Mouse (Mus musculus): ENCODE results near the gene Git1. TPM values are rescaled to one million over a fixed set of nuclear protein-coding genes. Genes with fewer than 3 reads are reported as not detected.

The Git1 gene
- polyA plus RNA-seq, 1 experiment from 2014 or later, result 18.1 TPM

DNA sequence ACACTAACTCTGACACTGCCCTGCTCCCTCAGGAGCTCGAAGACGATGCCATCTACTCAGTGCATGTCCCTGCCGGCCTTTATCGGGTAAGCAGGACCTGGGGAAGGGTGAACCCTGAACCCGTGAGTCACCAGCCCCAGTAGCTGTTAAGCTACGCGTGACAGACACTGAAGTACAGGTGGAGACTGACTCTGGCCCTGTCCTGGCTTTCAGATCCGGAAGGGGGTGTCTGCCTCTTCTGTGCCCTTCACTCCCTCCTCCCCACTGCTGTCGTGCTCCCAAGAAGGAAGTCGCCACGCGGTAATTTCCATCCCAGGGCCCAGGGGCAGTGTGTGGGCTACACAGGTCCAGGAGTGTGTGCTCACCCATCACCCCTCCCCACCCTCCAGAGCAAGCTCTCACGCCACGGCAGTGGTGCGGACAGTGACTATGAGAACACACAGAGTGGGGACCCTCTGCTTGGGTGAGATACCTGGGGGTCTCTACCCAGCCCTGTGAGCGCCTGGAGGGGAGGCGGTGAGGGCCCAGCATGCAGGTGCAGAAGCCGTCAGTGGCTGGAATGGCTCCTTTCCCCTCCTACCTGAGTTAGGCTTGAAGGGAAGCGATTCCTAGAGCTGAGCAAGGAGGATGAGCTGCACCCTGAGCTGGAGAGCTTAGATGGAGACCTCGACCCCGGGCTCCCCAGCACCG lies 12.1 kb downstream of the Git1 start:
- Histone ChIP-seq H3K9ac (no peak overlapping the region), H3K4me3 (no peak overlapping the region), H3K27ac (replicated peaks) (no peak overlapping the region), H3K27me3 (no peaks in the 10 kb centered on the region), H3K9me3 (no peaks in the 10 kb centered on the region), H3K36me3 (peaks cover 56% of the 10 kb centered on the region), H3K4me2 (no peak overlapping the region), H3K4me1 (replicated peaks) (peaks cover 17% of the 10 kb centered on the region)
- no peak for ATAC-seq (ENCODE audit: low FRiP score, low read depth)
- WGBS, result 91% methylated on average over 22 of the region's 22 CpGs

DNA sequence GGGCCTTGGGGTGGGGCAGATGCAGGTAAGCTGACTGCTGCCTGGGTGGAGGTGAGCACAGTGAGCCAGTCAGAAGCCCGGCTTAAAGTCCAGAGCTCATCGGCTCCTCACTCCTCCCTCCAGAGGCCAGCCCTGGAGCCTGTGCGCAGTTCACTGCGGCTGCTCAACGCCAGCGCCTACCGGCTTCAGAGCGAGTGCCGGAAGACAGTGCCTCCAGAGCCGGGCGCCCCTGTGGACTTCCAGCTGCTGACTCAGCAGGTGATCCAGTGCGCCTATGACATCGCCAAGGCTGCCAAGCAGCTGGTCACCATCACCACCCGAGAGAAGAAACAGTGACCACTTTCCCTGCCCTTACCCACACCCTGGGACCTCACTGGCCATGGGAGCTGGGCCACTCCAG lies 12.9 kb downstream of the Git1 start:
- Histone ChIP-seq H3K9ac (no peak overlapping the region), H3K4me3 (no peak overlapping the region), H3K9me3 (no peaks in the 10 kb centered on the region), H3K36me3 (peaks cover 53% of the 10 kb centered on the region), H3K27ac (replicated peaks) (no peak overlapping the region), H3K4me1 (replicated peaks) (peaks cover 9% of the 10 kb centered on the region), H3K27me3 (no peaks in the 10 kb centered on the region), H3K4me2 (no peak overlapping the region)
- ATAC-seq (ENCODE audit: low FRiP score, low read depth), result no peak
- WGBS, result 82% methylated on average over 14 of the region's 14 CpGs

DNA sequence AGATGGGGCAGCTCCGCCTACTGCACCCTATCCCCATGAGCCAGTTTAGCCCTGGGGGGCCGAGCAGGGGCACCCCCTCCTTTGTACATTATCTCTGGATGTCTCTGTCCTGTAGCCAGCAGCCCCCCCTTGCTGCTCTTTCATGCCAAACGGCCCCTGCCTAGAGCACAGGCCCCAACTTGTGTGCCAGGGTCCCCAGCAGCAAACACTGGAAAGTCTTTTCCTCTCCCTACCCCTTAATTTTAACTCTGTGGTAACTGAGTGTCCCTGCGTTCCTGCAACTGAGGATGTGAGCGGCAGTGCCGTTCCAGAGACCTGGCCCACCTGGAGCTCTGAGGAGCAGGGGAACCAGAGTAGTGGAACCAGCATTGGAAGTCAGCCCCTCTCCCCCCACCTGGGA lies 13.6 kb downstream of the Git1 start:
- Histone ChIP-seq H3K9ac (no peak overlapping the region), H3K4me3 (no peak overlapping the region), H3K4me1 (replicated peaks) (peaks cover 7% of the 10 kb centered on the region), H3K4me2 (no peak overlapping the region), H3K9me3 (no peaks in the 10 kb centered on the region), H3K27me3 (no peaks in the 10 kb centered on the region), H3K36me3 (peaks cover 49% of the 10 kb centered on the region), H3K27ac (replicated peaks) (no peak overlapping the region)
- 85% methylated on average over 6 of the region's 6 CpGs for WGBS
- 0 out of 2 replicates have a peak, but pooled peaks have one; percentile 7 for ATAC-seq (ENCODE audit: low FRiP score, low read depth)

DNA sequence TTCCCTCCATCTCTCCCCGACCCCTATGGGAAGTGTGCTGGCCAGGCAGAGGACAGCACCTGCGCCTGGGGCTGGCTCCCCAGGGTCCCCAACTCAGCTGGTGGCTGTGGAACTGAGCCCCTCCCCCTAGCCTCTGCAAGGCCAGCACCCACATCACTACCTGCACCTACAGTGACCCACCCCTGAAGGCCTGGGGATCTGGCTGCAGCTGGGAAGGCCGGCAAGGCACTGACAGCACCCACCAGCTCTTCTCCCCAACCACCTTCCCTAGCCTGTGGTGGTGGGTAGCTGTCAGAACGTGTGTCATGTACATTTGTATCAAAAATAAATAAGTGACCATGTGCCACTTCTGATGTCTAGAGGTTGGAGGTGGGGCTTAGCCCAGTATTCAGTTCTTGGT lies 14.1 kb downstream of the Git1 start:
- Histone ChIP-seq H3K4me1 (replicated peaks) (peaks cover 11% of the 10 kb centered on the region), H3K27ac (replicated peaks) (no peak overlapping the region), H3K4me3 (no peak overlapping the region), H3K9me3 (no peaks in the 10 kb centered on the region), H3K36me3 (peaks cover 47% of the 10 kb centered on the region), H3K27me3 (no peaks in the 10 kb centered on the region), H3K9ac (no peak overlapping the region), H3K4me2 (no peak overlapping the region)
- ATAC-seq (ENCODE audit: low FRiP score, low read depth), result peak; percentile 32; the same call in 1 of the 2 replicates
- 79% methylated on average over 4 of the region's 4 CpGs for WGBS

DNA sequence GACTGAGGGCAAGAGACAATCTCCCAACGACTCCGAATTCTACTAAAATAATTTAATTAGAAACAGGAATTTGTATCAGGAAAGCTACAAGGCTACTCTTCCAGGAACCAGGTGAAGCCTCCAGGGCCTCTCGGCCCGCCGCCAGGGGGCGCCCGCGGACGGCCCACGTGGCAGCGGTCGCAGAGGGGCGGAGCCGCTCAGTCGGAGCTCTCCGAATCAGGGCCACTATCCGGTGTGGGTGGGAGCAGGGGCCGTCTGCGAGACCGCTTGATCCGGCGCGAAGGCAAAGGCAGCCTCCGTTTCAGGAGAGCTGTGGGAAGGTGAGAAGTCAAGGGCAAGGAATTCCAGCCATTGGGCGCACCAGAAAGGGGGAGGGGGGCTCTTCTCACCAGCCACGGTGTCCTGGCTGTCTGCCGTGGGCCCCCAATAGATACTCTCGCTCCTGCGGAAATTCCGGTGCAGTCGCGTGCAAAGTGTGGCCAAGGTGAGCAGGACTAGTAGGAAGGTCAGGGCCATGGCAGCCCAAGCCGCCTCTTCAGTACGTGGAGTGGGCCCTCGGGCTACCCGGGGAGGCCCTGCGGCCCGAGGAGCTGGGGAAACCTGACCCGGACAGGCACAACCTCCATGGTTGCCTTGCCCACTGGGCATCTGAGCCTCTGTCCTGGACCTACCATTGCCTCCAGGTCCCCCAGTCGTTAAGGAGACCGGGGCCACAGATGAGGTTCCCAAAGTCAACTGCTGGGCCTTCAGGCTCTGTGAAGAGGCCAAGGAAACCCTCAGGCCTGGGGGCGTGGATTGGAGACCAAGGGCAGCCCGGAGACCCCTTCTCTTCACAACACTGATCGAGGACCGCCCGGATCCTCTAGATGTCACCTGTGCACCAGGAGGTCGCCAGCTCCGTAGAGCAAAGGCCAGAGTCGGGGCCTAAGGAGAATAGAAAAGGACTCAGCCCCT lies 15.0 kb downstream of the Git1 start:
- H3K4me1 ChIP-seq (replicated peaks), result peaks cover 16% of the 10 kb centered on the region
- H3K9me3 ChIP-seq, result no peaks in the 10 kb centered on the region
- peak overlapping the region; percentile 31 for H3K4me3 ChIP-seq
- H3K4me2 ChIP-seq, result peak overlapping the region; percentile 65
- ATAC-seq (ENCODE audit: low FRiP score, low read depth), result peak; percentile 46
- H3K36me3 ChIP-seq, result peaks cover 40% of the 10 kb centered on the region
- H3K9ac ChIP-seq, result peak overlapping the region; percentile 30
- no peak overlapping the region for H3K27ac ChIP-seq (replicated peaks)
- no peaks in the 10 kb centered on the region for H3K27me3 ChIP-seq
- WGBS, result 19% methylated on average over 49 of the region's 49 CpGs

DNA sequence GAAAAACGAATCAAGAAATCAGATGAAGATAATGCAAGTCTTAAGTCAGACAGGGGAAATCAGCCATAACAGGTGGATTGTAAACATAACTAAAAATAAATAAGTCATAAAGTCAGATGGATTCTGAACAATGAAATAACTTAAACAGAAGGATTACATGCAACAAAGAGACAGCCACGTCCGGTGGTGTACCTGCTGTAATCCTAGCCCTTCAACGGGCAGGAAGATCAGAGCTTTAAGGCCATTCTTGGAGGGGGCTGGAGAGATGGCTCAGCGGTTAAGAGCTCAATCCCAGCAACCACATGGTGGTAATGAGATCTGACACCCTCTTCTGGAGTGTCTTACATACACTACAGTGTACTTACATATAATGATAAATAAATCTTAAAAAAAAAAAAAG lies 18.0 kb downstream of the Git1 start:
- no peak overlapping the region for H3K4me3 ChIP-seq
- H3K27me3 ChIP-seq, result peaks cover 14% of the 10 kb centered on the region; the same call in 1 of the 2 replicates
- H3K9ac ChIP-seq, result no peak overlapping the region
- peaks cover 45% of the 10 kb centered on the region for H3K4me1 ChIP-seq (replicated peaks)
- peaks cover 11% of the 10 kb centered on the region; the same call in 1 of the 2 replicates for H3K36me3 ChIP-seq
- no peak overlapping the region for H3K27ac ChIP-seq (replicated peaks)
- no peak for ATAC-seq (ENCODE audit: low FRiP score, low read depth)
- 81% methylated on average over 5 of the region's 5 CpGs for WGBS
- H3K9me3 ChIP-seq, result no peaks in the 10 kb centered on the region
- H3K4me2 ChIP-seq, result no peak overlapping the region

DNA sequence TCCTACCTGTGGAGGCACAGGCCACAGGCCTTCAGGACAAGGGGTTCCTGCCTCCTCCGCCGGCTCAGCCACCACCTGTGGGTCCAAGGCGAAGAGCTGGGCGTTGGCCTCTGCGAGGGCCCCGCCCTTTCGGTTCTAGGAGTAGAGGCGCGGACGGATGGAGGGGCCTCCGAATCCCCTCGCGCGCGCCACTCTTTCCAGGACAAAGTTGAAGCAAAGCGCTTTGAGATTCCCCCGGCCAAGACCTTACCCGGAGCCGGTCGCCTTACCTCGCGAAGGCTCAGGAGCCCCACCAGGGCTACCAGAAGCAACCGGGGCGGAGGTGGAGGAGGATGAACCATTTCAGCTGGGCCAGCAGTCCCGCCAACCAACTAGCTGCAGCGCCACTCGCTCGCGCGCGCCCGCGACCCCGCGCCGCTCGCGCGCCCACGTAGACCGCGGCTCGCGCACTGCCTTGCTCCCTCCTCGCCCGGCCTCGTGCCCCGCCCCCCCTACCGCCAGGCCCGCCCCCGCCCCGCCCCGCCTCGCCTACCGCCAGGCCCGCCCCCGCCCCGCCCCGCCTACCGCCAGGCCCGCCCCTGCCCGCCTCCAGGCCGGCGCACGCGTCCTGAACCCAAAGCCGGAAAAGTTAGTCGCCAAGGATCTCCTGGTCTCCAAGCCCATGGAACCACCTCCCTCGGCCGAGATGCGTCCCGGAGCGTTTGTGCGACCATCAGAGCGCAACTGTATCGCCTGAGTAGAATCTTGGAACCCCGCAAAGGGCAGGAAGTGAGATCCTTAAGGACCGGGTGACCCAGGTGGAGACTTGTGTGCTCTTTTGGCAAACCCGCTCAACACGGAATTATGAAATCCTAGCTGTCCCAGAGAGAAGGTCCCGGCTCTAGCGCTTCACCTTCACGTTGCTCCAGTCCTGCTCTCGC lies 19.8 kb downstream of the Git1 start:
- no peaks in the 10 kb centered on the region for H3K36me3 ChIP-seq
- 0 out of 2 replicates have a peak overlapping the region, but pooled peaks have one; percentile 31 for H3K27ac ChIP-seq (replicated peaks)
- H3K4me3 ChIP-seq, result peak overlapping the region; percentile 76
- peak; percentile 75 for ATAC-seq (ENCODE audit: low FRiP score, low read depth)
- H3K4me2 ChIP-seq, result peak overlapping the region; percentile 96
- H3K9ac ChIP-seq, result peak overlapping the region; percentile 53
- H3K9me3 ChIP-seq, result no peaks in the 10 kb centered on the region
- peaks cover 15% of the 10 kb centered on the region; the same call in 1 of the 2 replicates for H3K27me3 ChIP-seq
- WGBS, result under 1% methylated on average over 70 of the region's 84 CpGs
- H3K4me1 ChIP-seq (replicated peaks), result peaks cover 42% of the 10 kb centered on the region

DNA sequence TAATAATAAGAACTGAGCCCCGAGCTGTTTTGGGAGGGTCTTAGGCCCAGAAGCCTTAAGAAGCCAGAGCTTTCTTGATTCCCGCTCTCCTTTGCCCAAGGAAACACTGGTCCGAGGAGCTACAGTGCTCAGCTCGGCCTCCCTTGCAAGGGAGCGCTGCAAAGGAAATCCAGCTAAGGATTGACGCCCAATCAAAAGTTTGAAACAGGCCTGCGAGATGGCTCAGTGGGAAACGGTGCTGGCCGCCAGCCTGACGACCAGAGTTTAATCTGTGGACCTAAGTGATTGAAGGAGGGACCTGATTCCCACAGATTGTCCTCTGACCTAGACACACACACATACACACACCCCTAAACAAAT lies 20.4 kb downstream of the Git1 start:
- H3K27me3 ChIP-seq, result peaks cover 15% of the 10 kb centered on the region; the same call in 1 of the 2 replicates
- no peak for ATAC-seq (ENCODE audit: low FRiP score, low read depth)
- WGBS, result 8% methylated on average over 10 of the region's 10 CpGs
- 0 out of 2 replicates have a peak overlapping the region, but pooled peaks have one; percentile 17 for H3K27ac ChIP-seq (replicated peaks)
- H3K4me2 ChIP-seq, result peak overlapping the region; percentile 96
- H3K4me1 ChIP-seq (replicated peaks), result peaks cover 37% of the 10 kb centered on the region
- no peaks in the 10 kb centered on the region for H3K36me3 ChIP-seq
- 0 out of 2 replicates have a peak overlapping the region, but pooled peaks have one; percentile 17 for H3K9ac ChIP-seq
- peak overlapping the region; percentile 76 for H3K4me3 ChIP-seq
- no peaks in the 10 kb centered on the region for H3K9me3 ChIP-seq

DNA sequence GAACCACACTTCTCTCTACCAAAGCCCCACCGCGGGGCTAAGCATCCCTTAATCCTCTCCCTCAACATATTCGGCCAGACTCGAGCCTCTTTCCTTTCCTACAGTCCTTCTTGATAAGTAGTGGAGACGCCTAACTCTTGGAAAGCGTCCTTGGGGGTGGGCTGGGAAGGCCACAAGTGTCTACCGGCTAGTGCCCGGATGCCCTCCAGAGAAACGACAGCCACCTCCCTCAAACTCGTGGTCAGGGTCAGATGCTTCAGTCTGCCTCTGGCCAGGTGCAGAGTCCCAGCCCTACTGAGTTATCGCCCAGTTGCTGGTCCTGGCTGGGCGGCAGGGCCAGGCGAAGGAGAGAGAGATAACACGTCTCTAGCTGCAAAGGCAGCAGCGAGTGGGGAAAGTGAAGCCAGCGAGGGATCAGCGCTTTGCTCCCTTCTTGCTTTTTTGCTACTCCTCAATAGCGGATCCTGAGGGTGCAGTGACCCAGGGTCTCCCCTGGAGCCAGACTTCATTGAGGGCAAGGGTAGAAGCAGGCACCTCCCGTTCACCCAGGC lies 21.0 kb downstream of the Git1 start:
- H3K4me3 ChIP-seq, result peak overlapping the region; percentile 52
- no peak for ATAC-seq (ENCODE audit: low FRiP score, low read depth)
- H3K27me3 ChIP-seq, result peaks cover 15% of the 10 kb centered on the region; the same call in 1 of the 2 replicates
- peak overlapping the region; percentile 96 for H3K4me2 ChIP-seq
- no peak overlapping the region for H3K27ac ChIP-seq (replicated peaks)
- 0 out of 2 replicates have a peak overlapping the region, but pooled peaks have one; percentile 39 for H3K9ac ChIP-seq
- no peaks in the 10 kb centered on the region for H3K36me3 ChIP-seq
- H3K4me1 ChIP-seq (replicated peaks), result peaks cover 37% of the 10 kb centered on the region
- 9% methylated on average over 19 of the region's 19 CpGs for WGBS
- H3K9me3 ChIP-seq, result no peaks in the 10 kb centered on the region

DNA sequence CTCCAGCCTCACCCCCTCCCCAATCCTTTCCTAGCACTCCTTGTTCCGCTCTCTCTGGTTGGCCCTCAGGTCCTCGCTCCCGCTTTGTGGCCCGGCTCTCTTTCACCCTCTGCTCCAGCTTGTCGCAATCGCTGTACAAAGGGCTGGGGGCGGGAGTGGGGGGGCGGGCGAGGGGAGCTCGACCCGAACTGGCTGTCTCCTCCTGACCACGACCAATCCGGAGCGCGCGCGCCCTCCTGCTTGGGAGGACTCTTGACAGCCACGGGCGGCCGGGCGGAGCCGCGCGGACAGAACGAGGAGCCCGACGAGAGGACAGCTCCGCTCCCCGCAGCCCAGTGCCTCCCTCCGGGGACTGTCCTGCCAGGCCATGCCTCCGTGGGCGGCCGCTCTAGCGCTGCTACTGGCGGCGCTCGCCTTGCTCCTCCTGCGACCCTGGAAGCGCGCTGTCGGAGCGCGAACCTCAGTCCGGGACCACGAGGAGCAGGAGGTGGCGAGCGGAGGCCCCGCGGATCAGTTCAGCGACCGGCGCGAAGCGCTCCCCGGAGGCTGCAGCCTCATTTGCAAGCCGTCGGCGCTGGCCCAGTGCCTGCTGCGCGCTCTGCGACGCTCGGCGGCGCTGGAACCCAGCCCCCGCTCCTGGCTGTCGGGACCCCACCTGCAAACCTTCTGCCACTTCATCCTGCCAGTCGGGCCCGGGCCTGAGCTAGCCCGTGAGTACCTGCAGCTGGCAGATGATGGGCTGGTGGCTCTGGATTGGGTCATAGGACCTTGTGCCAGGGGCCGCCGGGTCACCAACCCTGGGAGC lies 21.7 kb downstream of the Git1 start, which contains the start of gene Abhd15:
TSS of gene Abhd15 (plus strand) at position 290 of the 805 bp plus-strand sequence.
- WGBS, result 1% methylated on average over 62 of the region's 72 CpGs
- Histone ChIP-seq H3K27ac (replicated peaks) (no peak within 1 kb of the TSS), H3K27me3 (peaks cover 15% of the 10 kb centered on the region; the same call in 1 of the 2 replicates), H3K4me1 (replicated peaks) (peaks cover 37% of the 10 kb centered on the region), H3K9ac (peak within 1 kb of the TSS; percentile 39), H3K9me3 (no peaks in the 10 kb centered on the region), H3K4me3 (peak within 1 kb of the TSS; percentile 52), H3K36me3 (no peaks in the 10 kb centered on the region), H3K4me2 (peak within 1 kb of the TSS; percentile 96)
- ATAC-seq (ENCODE audit: low FRiP score, low read depth), result peak; percentile 63
